Mouse (Mus musculus) midbrain, embryonic 10.5 days (tissue): ENCODE measurements around the gene Csnk1g1. TPM values are rescaled to one million over a fixed set of nuclear protein-coding genes. Genes with fewer than 3 reads are reported as not detected.
A peak's percentile ranks its signal among the peaks of the same experiment; 100 is the strongest.

ENCODE experiments used
- DNase-seq: peaks from one replicate; pipeline ENCODE4 v3.0.0-alpha.2; 2017; ENCODE audit warnings: low spot score
- H3K27ac ChIP-seq: fragments of 300-500 bp; sonication (generic); replicated peaks from 2 replicates; pipeline ENCODE4 v1.5.1; 2016; ENCODE audit warnings: mild to moderate bottlenecking
- H3K27me3 ChIP-seq: fragments of 300-500 bp; sonication (generic); 2 replicates; pipeline ENCODE4 v1.6.1; 2016; ENCODE audit warnings: low read depth, mild to moderate bottlenecking; ENCODE audit not compliant: poor library complexity, severe bottlenecking
- H3K36me3 ChIP-seq: fragments of 300-500 bp; sonication (generic); 2 replicates; pipeline ENCODE4 v1.6.1; 2016; ENCODE audit warnings: mild to moderate bottlenecking, moderate library complexity
- H3K4me1 ChIP-seq: fragments of 300-500 bp; sonication (generic); 2 replicates; pipeline ENCODE4 v1.6.1; 2016
- H3K4me3 ChIP-seq: fragments of 300-500 bp; sonication (generic); 2 replicates; pipeline ENCODE4 v1.5.1; 2016; ENCODE audit warnings: mild to moderate bottlenecking, moderate library complexity
- H3K9me3 ChIP-seq: fragments of 300-500 bp; sonication (generic); replicated peaks from 2 replicates; pipeline ENCODE4 v1.6.1; 2016; ENCODE audit warnings: mild to moderate bottlenecking
- WGBS: fragments of 180-500 bp; shearing (Covaris S2); methylation state at CpG from one replicate; pipeline ENCODE4 v1.1.7; 2016; 5-methylcytosine and 5-hydroxymethylcytosine counted together
- polyA plus RNA-seq: library from polyadenylated mRNA; unstranded; fragments of >200 nt; fragmentation: Nextera tagmentation; extraction: Ambion mirVana; gene quantifications from 2 replicates; pipeline ENCODE4 v1.2.1, GENCODE M21; 2016

Gene Csnk1g1
- polyA plus RNA-seq: 16.6 and 17.4 TPM in 2 replicates

GRCm38 (mm10) chr9:65908394-65909300 is at the start of gene Csnk1g1, which contains the start of gene Trip4:
Gene Csnk1g1 (plus strand): TSS chr9:65908924.
Gene Trip4 (minus strand): TSS chr9:65908794.
- peak within 1 kb of the TSS; percentile 91 for H3K27ac ChIP-seq
- H3K36me3 ChIP-seq: peaks cover 30% of the 10 kb centered on the region
- peak within 1 kb of the TSS; percentile 80 for H3K4me3 ChIP-seq
- no peaks in the 10 kb centered on the region for H3K9me3 ChIP-seq
- H3K27me3 ChIP-seq: no peaks in the 10 kb centered on the region
- 2% methylated on average over 38 of the region's 38 CpGs for WGBS
- H3K4me1 ChIP-seq: peaks cover 15% of the 10 kb centered on the region
- peak; percentile 96 for DNase-seq

GRCm38 (mm10) chr9:65859656-65860055 is 49.1 kb upstream of the Csnk1g1 start:
- Histone ChIP-seq H3K36me3 (peaks cover 80% of the 10 kb centered on the region), H3K27ac (no peak overlapping the region), H3K4me1 (no peaks in the 10 kb centered on the region), H3K27me3 (no peaks in the 10 kb centered on the region), H3K4me3 (no peak overlapping the region), H3K9me3 (no peaks in the 10 kb centered on the region)
- WGBS: 62% methylated on average over 1 of the region's 1 CpGs
- DNase-seq: no peak

DNA sequence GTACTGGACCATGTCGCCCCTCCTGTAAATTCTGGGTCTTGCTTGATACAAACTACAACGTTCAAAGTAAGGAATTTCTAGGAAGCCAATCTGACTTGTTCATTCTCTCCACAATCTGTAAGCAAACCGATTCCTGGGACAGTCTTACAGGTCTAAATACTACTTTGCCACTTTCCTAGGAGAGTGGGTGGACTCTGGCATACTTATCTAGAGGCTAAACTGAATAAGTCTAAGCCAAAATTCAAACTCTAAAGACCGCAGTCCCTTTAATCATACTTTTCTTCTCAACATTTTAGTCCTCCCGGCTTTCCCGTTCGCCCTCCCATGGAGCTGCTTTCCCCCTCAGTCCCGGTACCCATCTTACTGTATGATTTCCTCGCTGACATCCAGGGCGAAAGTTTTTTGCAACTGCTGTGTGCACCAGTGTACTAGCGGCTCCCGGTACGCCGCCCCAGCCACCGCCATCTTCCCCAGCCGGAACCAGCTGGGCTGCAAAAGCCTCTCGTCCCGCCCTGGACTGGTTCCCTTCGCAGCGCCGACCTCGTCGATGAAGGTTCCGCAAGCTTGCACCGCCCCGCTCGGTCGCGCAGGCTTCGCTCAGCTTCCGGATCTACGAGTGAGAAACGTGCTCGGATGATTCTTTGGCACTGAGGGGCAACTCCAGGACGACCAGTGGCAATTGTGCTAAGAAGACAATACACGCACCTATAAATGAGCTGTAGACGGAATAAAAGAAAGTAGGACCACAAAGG is 24.0 kb upstream of the Csnk1g1 start:
- Histone ChIP-seq H3K27ac (peak overlapping the region; percentile 84), H3K4me1 (peaks cover 17% of the 10 kb centered on the region), H3K9me3 (no peaks in the 10 kb centered on the region), H3K27me3 (no peaks in the 10 kb centered on the region), H3K36me3 (peaks cover 7% of the 10 kb centered on the region), H3K4me3 (peak overlapping the region; percentile 71)
- under 1% methylated on average over 37 of the region's 37 CpGs for WGBS
- DNase-seq: peak; percentile 90

DNA sequence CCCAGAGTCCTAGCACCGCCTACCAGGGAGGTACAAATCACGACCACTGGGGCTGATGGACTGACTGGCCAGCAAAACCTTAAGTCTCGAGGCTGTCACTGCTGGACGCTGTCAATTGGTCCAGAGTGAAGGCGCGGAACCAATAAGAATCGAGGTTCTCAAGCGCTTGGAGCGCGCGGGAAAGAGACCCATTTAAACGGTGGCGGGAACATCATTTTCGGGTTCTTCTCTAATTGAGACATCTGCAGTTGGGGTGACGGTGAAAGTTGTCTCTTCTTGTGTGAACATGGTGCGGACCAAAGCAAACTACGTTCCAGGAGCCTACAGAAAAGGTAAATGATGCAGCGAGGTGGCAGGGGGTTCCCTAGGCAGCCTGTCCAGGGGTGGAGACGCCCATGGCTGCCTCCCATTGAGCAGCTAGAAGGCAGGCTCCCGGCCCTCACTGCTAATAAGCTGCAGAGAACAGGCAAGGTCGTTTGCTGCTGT is 18.5 kb upstream of the Csnk1g1 start, which contains the start of gene Pclaf:
Pclaf (plus strand) TSS at position 95 of the 486 bp plus-strand sequence.
- peak; percentile 88 for DNase-seq
- no peaks in the 10 kb centered on the region for H3K27me3 ChIP-seq
- peaks cover 31% of the 10 kb centered on the region for H3K4me1 ChIP-seq
- under 1% methylated on average over 21 of the region's 21 CpGs for WGBS
- H3K4me3 ChIP-seq: peak within 1 kb of the TSS; percentile 83
- H3K9me3 ChIP-seq: 0 out of 2 replicates have a peak, but pooled peaks cover 3% of the 10 kb centered on the region
- H3K36me3 ChIP-seq: peaks cover 36% of the 10 kb centered on the region
- peak within 1 kb of the TSS; percentile 93 for H3K27ac ChIP-seq

- peak; percentile 13 for DNase-seq
- peak overlapping the region; percentile 93 for H3K27ac ChIP-seq
Measured at GRCm38 (mm10) chr9:65891126-65891525, 17.6 kb upstream of the Csnk1g1 start.

GRCm38 (mm10) chr9:65896977-65897376 is 11.7 kb upstream of the Csnk1g1 start:
- peaks cover 7% of the 10 kb centered on the region for H3K4me1 ChIP-seq
- no peak overlapping the region for H3K4me3 ChIP-seq
- peaks cover 99% of the 10 kb centered on the region for H3K36me3 ChIP-seq
- 96% methylated on average over 2 of the region's 2 CpGs for WGBS
- H3K27me3 ChIP-seq: no peaks in the 10 kb centered on the region
- no peak for DNase-seq
- no peak overlapping the region for H3K27ac ChIP-seq
- 0 out of 2 replicates have a peak, but pooled peaks cover 3% of the 10 kb centered on the region for H3K9me3 ChIP-seq

More at GRCm38 (mm10) chr9:65891126-65891525, 17.6 kb upstream of the Csnk1g1 start:
- H3K36me3 ChIP-seq: peaks cover 45% of the 10 kb centered on the region
- peak overlapping the region; percentile 83 for H3K4me3 ChIP-seq
- H3K9me3 ChIP-seq: 0 out of 2 replicates have a peak, but pooled peaks cover 3% of the 10 kb centered on the region
- peaks cover 27% of the 10 kb centered on the region for H3K4me1 ChIP-seq
- H3K27me3 ChIP-seq: no peaks in the 10 kb centered on the region
- WGBS: 5% methylated on average over 5 of the region's 5 CpGs

- no peak overlapping the region for H3K4me3 ChIP-seq
- no peaks in the 10 kb centered on the region for H3K9me3 ChIP-seq
- WGBS: 89% methylated on average over 3 of the region's 3 CpGs
- H3K27me3 ChIP-seq: no peaks in the 10 kb centered on the region
- no peak overlapping the region for H3K27ac ChIP-seq
- H3K36me3 ChIP-seq: peaks cover 87% of the 10 kb centered on the region
- no peak for DNase-seq
- H3K4me1 ChIP-seq: peaks cover 1% of the 10 kb centered on the region; the same call in 1 of the 2 replicates
Measured at GRCm38 (mm10) chr9:65902879-65903278, 5.8 kb upstream of the Csnk1g1 start.

DNA sequence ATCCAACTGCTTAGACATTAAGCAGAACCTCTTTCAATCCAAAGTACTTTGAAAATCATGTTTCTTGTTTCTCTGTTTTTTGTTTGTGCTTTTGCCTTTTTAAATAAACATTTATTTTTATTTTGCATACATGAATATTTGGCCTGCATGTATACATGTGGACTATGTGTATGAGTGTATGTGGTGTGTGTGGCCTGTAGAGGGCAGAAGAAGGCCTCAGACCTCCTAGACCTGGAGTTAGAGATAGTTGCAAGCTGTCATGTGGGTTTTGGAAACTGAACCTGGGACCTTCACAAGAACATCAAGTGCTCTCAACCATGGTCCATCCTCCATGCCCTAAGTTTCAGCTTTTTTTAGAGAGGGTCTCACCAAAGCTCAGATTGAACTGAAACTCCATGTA is 5.3 kb upstream of the Csnk1g1 start:
- no peaks in the 10 kb centered on the region for H3K27me3 ChIP-seq
- H3K36me3 ChIP-seq: peaks cover 82% of the 10 kb centered on the region
- H3K9me3 ChIP-seq: no peaks in the 10 kb centered on the region
- DNase-seq: no peak
- H3K27ac ChIP-seq: no peak overlapping the region
- peaks cover 6% of the 10 kb centered on the region for H3K4me1 ChIP-seq
- H3K4me3 ChIP-seq: no peak overlapping the region

- DNase-seq: peak; percentile 63
- Histone ChIP-seq H3K9me3 (no peaks in the 10 kb centered on the region), H3K27ac (peak overlapping the region; percentile 91), H3K4me3 (peak overlapping the region; percentile 80), H3K27me3 (no peaks in the 10 kb centered on the region), H3K36me3 (peaks cover 23% of the 10 kb centered on the region), H3K4me1 (peaks cover 18% of the 10 kb centered on the region)
- WGBS: under 1% methylated on average over 34 of the region's 34 CpGs
Measured at GRCm38 (mm10) chr9:65909301-65909801, 627 bp downstream of the Csnk1g1 start.

DNA sequence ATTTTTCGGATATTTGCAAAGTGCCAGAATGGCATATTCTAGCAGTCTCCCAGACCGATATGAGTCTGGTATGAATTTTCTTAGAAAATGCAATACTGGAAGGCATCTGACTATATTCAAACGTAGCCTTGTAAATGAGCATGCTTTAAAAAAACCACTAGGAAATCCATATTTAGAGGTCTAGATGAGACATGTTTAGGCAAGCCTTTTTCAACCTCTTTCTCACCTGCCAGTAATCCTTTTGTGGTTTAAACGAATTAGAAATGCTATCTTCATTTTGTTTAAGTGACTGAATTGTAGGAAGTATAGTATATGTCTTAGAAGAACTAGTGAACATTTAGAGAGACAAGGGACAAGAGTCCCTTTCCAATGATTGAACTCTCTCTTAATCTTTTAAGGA is 1.1 kb downstream of the Csnk1g1 start:
- Histone ChIP-seq H3K9me3 (no peaks in the 10 kb centered on the region), H3K4me1 (peaks cover 18% of the 10 kb centered on the region), H3K27ac (peak overlapping the region; percentile 91), H3K4me3 (peak overlapping the region; percentile 80), H3K36me3 (peaks cover 18% of the 10 kb centered on the region), H3K27me3 (no peaks in the 10 kb centered on the region)
- DNase-seq: no peak
- 10% methylated on average over 4 of the region's 4 CpGs for WGBS

- WGBS: 87% methylated on average over 2 of the region's 2 CpGs
- Histone ChIP-seq H3K27ac (no peak overlapping the region), H3K36me3 (no peaks in the 10 kb centered on the region), H3K4me1 (peaks cover 12% of the 10 kb centered on the region), H3K27me3 (no peaks in the 10 kb centered on the region), H3K4me3 (no peak overlapping the region), H3K9me3 (no peaks in the 10 kb centered on the region)
- DNase-seq: no peak
Measured at GRCm38 (mm10) chr9:65913976-65914375, 5.3 kb downstream of the Csnk1g1 start.

DNA sequence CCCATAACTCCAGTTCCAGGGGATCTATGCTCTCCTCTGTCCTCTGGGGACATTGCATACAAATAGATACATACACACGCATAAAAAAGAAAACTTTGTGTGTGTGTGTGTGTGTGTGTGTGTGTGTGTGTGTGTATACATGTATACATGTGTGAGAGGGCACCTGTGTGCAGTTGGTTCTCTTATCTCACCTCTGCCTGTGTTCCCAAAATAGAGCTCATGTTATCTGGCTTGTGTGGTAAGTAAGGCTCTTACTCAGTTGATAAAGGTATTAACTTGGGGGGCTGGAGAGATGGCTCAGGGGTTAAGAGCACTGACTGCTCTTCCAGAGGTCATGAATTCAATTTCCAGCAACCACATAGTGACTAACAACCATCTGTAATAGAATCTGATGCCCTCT is 8.3 kb downstream of the Csnk1g1 start:
- no peak for DNase-seq
- no peak overlapping the region for H3K27ac ChIP-seq
- WGBS: 82% methylated on average over 1 of the region's 1 CpGs
- H3K27me3 ChIP-seq: no peaks in the 10 kb centered on the region
- H3K4me3 ChIP-seq: no peak overlapping the region
- H3K4me1 ChIP-seq: peaks cover 9% of the 10 kb centered on the region
- H3K36me3 ChIP-seq: no peaks in the 10 kb centered on the region
- H3K9me3 ChIP-seq: no peaks in the 10 kb centered on the region
